Mouse (Mus musculus) ES-E14 (cell line): ENCODE data around the gene Hsd11b1. TPM values are rescaled to one million over a fixed set of nuclear protein-coding genes. Genes with fewer than 3 reads are reported as not detected.

ENCODE experiments used
- DNase-seq: peaks from one replicate; pipeline ENCODE4 v3.0.0-alpha.2; 2013; ENCODE audit warnings: low read depth, low spot score
- H3K27ac ChIP-seq: 2 replicates; pipeline ENCODE4 v1.5.1; 2012; ENCODE audit warnings: low read depth, mild to moderate bottlenecking, low read length, moderate library complexity, mixed read lengths; ENCODE audit not compliant: poor library complexity, insufficient read depth, severe bottlenecking
- H3K36me3 ChIP-seq: 2 replicates; pipeline ENCODE4 v1.6.1; 2012; ENCODE audit warnings: mild to moderate bottlenecking, low read length, moderate library complexity, mixed read lengths; ENCODE audit not compliant: control insufficient read depth, poor library complexity, insufficient read depth, severe bottlenecking
- H3K4me1 ChIP-seq, 2 experiments: fragments of 150-350 bp in 1 of 2; sonication (generic) in 1 of 2; 2 replicates each; pipeline ENCODE4 v1.6.1; 2012; ENCODE audit warnings: low read length in 2 of 2, mild to moderate bottlenecking in 1 of 2, mixed read lengths in 1 of 2; ENCODE audit not compliant: control insufficient read depth in 2 of 2, insufficient read depth in 2 of 2, poor library complexity in 1 of 2
- H3K4me3 ChIP-seq, 2 experiments: fragments of 150-350 bp in 1 of 2; sonication (generic) in 1 of 2; 2 replicates each; pipeline ENCODE4 v1.5.1; 2012; ENCODE audit warnings: low read length in 2 of 2, low read depth in 1 of 2, mild to moderate bottlenecking in 1 of 2, mixed read lengths in 1 of 2; ENCODE audit not compliant: insufficient read depth in 1 of 2, poor library complexity in 1 of 2, severe bottlenecking in 1 of 2
- H3K9ac ChIP-seq: 2 replicates; pipeline ENCODE4 v1.6.1; 2012; ENCODE audit warnings: low read depth, mild to moderate bottlenecking, low read length, mixed read lengths; ENCODE audit not compliant: poor library complexity, insufficient read depth, severe bottlenecking
- H3K9me3 ChIP-seq: fragments of 150-350 bp; sonication (generic); 2 replicates; pipeline ENCODE4 v1.6.1; 2012; ENCODE audit warnings: low read depth, mild to moderate bottlenecking, low read length; ENCODE audit not compliant: control insufficient read depth, insufficient read depth
- CHD2 ChIP-seq: IDR thresholded peaks from 2 replicates; pipeline ENCODE4 v1.6.1; 2014; ENCODE audit warnings: mild to moderate bottlenecking, low read depth, low read length, inconsistent platforms
- HCFC1 ChIP-seq: IDR thresholded peaks from 2 replicates; pipeline ENCODE4 v1.6.1; 2012; ENCODE audit warnings: low read length, inconsistent platforms, borderline replicate concordance; ENCODE audit not compliant: insufficient read depth
- MAFK ChIP-seq: IDR thresholded peaks from 2 replicates; pipeline ENCODE4 v1.6.1; 2014; ENCODE audit warnings: mild to moderate bottlenecking, low read depth, low read length, inconsistent platforms; ENCODE audit not compliant: insufficient read depth
- ZC3H11A ChIP-seq: IDR thresholded peaks from 2 replicates; pipeline ENCODE4 v1.6.1; 2012; ENCODE audit warnings: low read depth, mild to moderate bottlenecking, inconsistent platforms, low read length, borderline replicate concordance
- ZNF384 ChIP-seq: IDR thresholded peaks from 2 replicates; pipeline ENCODE4 v1.6.1; 2012; ENCODE audit warnings: low read depth, low read length, inconsistent platforms
- in situ Hi-C, 2 experiments: fragments of 600-800 bp; cut with MboI; formaldehyde crosslinking; loops; one replicate each; pipeline ENCODE4 v1.15.1; 2025; ENCODE audit warnings: low sequenced_read_pairs in 2 of 2, inconsistent platforms in 1 of 2; ENCODE audit not compliant: unreplicated experiment in 2 of 2
- total RNA-seq: library from RNA; depleted of rRNA; stranded (reverse); fragments of 300-350 nt; gene quantifications from 2 replicates; pipeline ENCODE4 v1.2.3, GENCODE M21; 2012

Gene Hsd11b1
- total RNA-seq, 1 experiment = 0.18 TPM

DNA sequence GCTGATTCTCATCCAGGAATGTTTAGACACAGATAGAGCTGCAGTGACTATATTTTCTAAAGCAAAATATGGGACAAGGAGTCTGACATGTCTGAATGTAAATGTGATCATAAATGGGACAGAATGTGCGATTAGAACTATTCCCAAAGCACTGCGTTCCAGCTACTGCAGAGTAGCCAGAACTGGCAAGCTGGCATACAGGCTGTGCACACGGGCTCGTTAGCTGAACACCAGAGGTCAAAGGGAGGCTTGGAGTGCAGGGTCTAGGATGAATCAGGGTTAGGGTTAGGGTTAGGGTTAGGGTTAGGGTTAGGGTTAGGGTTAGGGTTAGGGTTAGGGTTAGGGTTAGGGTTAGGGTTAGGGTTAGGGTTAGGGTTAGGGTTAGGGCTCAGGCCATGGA lies 36.3 kb downstream of the Hsd11b1 start:
- Histone ChIP-seq H3K27ac (no peak overlapping the region), H3K9me3 (no peaks in the 10 kb centered on the region), H3K36me3 (no peaks in the 10 kb centered on the region), H3K4me3 (no peak overlapping the region), H3K9ac (no peak overlapping the region), H3K4me1 (no peaks in the 10 kb centered on the region)
- TF ChIP-seq ZNF384 (no peak), HCFC1 (no peak), MAFK (no peak), CHD2 (no peak), ZC3H11A (no peak)
- DNase-seq = no peak
- in situ Hi-C loops = no loop called here

- no peak overlapping the region for H3K9ac ChIP-seq
- no peak for TF ChIP-seq ZNF384
- no peak for TF ChIP-seq HCFC1
- TF ChIP-seq MAFK = no peak
- no peak for TF ChIP-seq CHD2
- no peak for TF ChIP-seq ZC3H11A
- in situ Hi-C loops = no loop called here
- H3K4me1 ChIP-seq = no peaks in the 10 kb centered on the region
- no peak overlapping the region for H3K27ac ChIP-seq
- no peaks in the 10 kb centered on the region for H3K36me3 ChIP-seq
- no peak for DNase-seq
- H3K4me3 ChIP-seq = no peak overlapping the region
- H3K9me3 ChIP-seq = no peaks in the 10 kb centered on the region
Measured at GRCm38 (mm10) chr1:193226724-193227522, 37.0 kb downstream of the Hsd11b1 start.

DNA sequence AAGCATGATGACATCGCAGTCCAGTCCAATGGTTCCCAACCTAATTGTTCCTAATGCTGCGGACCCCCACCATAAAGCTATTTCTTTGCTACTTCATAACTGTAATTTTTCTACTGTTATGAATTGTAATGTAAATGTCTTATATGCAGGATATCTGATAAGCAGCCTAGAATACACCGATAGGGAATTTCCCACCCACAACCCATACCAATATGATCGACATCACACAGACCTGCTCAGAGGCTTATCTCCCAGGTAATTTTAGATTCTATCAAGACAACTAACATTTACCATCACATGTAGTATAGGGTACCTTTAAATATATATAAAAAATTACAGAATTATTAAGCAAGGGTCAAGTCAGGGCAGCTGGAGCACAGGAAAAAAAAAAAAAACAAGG lies 37.8 kb downstream of the Hsd11b1 start:
- no peak for DNase-seq
- Histone ChIP-seq H3K9ac (no peak overlapping the region), H3K4me3 (no peak overlapping the region), H3K36me3 (no peaks in the 10 kb centered on the region), H3K9me3 (no peaks in the 10 kb centered on the region), H3K27ac (no peak overlapping the region), H3K4me1 (no peaks in the 10 kb centered on the region)
- in situ Hi-C loops = no loop called here
- TF ChIP-seq ZNF384 (no peak), HCFC1 (no peak), ZC3H11A (no peak), CHD2 (no peak), MAFK (no peak)

DNA sequence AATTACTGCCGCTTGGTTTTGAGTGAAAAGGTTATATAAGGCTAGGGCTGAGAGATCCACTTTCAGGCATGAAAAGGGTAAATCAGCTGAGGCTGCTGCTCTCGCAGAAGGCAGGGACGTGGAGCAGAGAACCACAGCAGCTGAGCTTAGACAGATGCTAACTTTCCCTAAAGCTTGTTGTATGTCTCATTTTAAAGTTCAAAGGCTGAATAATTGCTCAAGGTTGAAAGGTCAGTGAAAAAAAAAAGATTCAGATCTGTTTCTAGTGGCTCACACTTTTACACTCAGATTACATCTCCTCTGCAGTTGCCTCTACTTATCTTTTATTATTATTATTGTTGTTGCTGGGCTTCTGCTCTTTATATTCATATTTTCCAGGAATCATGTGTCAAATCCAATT lies 38.3 kb downstream of the Hsd11b1 start:
- TF ChIP-seq ZC3H11A = no peak
- no peak for TF ChIP-seq ZNF384
- TF ChIP-seq HCFC1 = no peak
- no peak for TF ChIP-seq CHD2
- no peak for TF ChIP-seq MAFK
- H3K9me3 ChIP-seq = no peaks in the 10 kb centered on the region
- H3K9ac ChIP-seq = no peak overlapping the region
- DNase-seq = no peak
- H3K36me3 ChIP-seq = no peaks in the 10 kb centered on the region
- no peak overlapping the region for H3K4me3 ChIP-seq
- H3K4me1 ChIP-seq = no peaks in the 10 kb centered on the region
- in situ Hi-C loops = no loop called here
- H3K27ac ChIP-seq = no peak overlapping the region

- H3K9me3 ChIP-seq = no peaks in the 10 kb centered on the region
- in situ Hi-C loops = no loop called here
- TF ChIP-seq ZC3H11A (no peak), MAFK (peak; percentile 77), ZNF384 (no peak), CHD2 (no peak)
- H3K9ac ChIP-seq = no peak overlapping the region
- no peak for DNase-seq
- no peak overlapping the region for H3K27ac ChIP-seq
- H3K4me3 ChIP-seq = no peak overlapping the region
- no peaks in the 10 kb centered on the region for H3K4me1 ChIP-seq
- H3K36me3 ChIP-seq = no peaks in the 10 kb centered on the region
Measured at GRCm38 (mm10) chr1:193220408-193220807, 43.5 kb downstream of the Hsd11b1 start.
